Mouse (Mus musculus) spleen, adult 2 months (tissue): ENCODE measurements around the gene Gclc.

Experiments
- CTCF ChIP-seq: fragments of 200-500 bp; IDR thresholded peaks from 2 replicates; pipeline ENCODE4 v1.5.1; 2011; ENCODE audit warnings: mild to moderate bottlenecking, inconsistent platforms; ENCODE audit not compliant: insufficient read depth, insufficient read length, insufficient replicate concordance; ENCODE audit errors: extremely low read depth
- POLR2A ChIP-seq: fragments of 200-500 bp; IDR thresholded peaks from 2 replicates; pipeline ENCODE4 v1.6.1; 2011; ENCODE audit warnings: low read depth, low read length, inconsistent platforms

GRCm38 (mm10) chr9:77779711-77780110, 25.4 kb downstream of the Gclc start:
- TF ChIP-seq POLR2A (no peak), CTCF (no peak)
